Mouse (Mus musculus) liver, postnatal 0 days (tissue): ENCODE measurements at regions not wholly inside any gene's neighbourhood (a gene's known extent, or its start where the extent isn't known, plus 50 kb on each side); places are given as distances from the start of the nearest gene placed in this dataset.

Experiments
- CTCF ChIP-seq: sonication (generic); IDR thresholded peaks from 2 replicates; pipeline ENCODE4 v1.5.1; 2016; ENCODE audit warnings: antibody characterized with exemption, low read depth
- EP300 ChIP-seq: IDR thresholded peaks from 2 replicates; pipeline ENCODE4 v1.6.1; 2016; ENCODE audit warnings: antibody characterized with exemption, low read depth, mild to moderate bottlenecking

- TF ChIP-seq CTCF = no peak
- no peak for TF ChIP-seq EP300
Measured at GRCm38 (mm10) chr14:116683909-116684308, 241.2 kb upstream of the Gpc6 start.
